Mouse (Mus musculus) v-Abl transformed pro-B cells (cell line): Measurements from ENCODE around the gene Mfsd13b.

Experiments used
- in situ Hi-C, 2 experiments: fragments of 400-800 bp; cut with MboI; formaldehyde crosslinking; loops; one replicate each; pipeline ENCODE4 v1.15.1; 2025; ENCODE audit not compliant: unreplicated experiment in 2 of 2

Gene Mfsd13b

GRCm38 (mm10) chr7:120980931-120981924 is 1.1 kb upstream of the Mfsd13b start:
- in situ Hi-C loops, result no loop called here

DNA sequence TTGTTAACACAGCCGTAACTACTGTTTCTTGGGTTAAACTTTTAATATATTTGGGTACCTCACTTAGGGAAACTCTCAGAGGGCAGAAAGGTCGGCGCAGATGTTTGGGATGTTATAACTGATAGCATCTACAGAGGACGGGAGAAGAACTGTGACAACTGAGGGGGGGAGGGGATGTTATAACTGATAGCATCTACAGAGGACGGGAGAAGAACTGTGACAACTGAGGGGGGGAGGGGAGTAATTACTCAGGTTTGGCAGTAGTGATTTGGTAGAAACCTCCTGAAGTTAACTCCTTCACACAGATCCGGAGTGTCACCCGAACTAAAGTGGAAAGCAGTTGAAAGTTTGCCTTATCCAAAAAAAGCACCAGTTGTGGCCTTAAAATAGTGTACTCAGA is 659 bp downstream of the Mfsd13b start:
- in situ Hi-C loops, result no loop called here

- in situ Hi-C loops, result no loop called here
Observed at GRCm38 (mm10) chr7:120991191-120991590, 8.9 kb downstream of the Mfsd13b start.

- in situ Hi-C loops, result no loop called here
Observed at GRCm38 (mm10) chr7:120999021-120999530, 16.8 kb downstream of the Mfsd13b start.

- in situ Hi-C loops, result no loop called here
Observed at GRCm38 (mm10) chr7:121000065-121000822, 17.9 kb downstream of the Mfsd13b start.

GRCm38 (mm10) chr7:121001879-121002278 is 19.6 kb downstream of the Mfsd13b start:
- in situ Hi-C loops, result no loop called here

- in situ Hi-C loops, result no loop called here
Observed at GRCm38 (mm10) chr7:121002407-121002928, 20.2 kb downstream of the Mfsd13b start.

DNA sequence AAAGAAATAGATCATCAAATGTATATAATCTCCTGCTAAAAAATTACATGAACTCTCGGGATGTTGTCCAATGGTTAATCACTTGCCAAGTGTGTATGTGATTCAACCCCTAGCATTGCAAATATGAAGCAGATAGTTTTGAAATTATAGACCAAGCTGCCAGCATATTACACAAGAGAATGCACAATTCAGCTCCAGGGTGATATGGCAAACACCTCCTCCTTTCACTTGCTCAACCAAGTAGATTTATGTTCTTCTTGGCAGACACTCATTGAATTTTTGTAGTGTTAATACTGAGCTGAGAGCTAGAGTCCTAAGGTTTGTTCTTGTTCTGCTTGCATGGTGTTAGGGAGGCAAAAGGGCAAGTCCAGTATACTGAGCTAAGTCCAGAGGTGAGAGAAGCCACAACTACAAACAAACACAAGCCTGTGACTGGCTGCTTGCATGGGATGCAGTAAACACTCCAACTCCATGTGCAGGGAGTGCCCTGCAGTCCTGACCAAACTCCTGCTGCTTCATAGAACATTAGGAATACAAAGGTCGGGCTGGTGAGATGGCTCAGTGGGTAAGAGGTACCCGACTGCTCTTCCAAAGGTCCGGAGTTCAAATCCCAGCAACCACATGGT is 21.6 kb downstream of the Mfsd13b start:
- in situ Hi-C loops, result no loop called here

GRCm38 (mm10) chr7:121011794-121012689 is 29.7 kb downstream of the Mfsd13b start:
- in situ Hi-C loops, result no loop called here

DNA sequence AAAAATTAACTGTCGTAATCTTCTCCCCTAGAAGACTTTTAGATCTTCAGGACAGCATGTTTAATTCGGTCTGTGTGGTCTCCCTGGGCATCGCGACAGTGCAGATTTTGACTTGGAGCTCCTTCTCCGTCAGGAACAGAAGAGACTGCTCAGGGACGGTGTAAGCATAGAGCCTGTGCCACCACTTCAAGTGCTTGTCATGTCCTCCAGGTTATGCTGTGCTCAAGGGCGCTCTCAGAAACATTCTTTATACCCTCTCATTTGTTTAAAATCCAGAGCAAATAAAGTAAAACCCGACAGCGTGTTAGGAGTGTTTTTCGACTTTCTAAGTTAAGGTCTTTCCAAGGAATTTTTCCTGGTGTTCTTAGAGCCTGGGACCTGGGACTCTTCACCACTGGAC is 32.2 kb downstream of the Mfsd13b start:
- in situ Hi-C loops, result no loop called here

- in situ Hi-C loops, result no loop called here
Observed at GRCm38 (mm10) chr7:121018778-121019177, 36.5 kb downstream of the Mfsd13b start.

DNA sequence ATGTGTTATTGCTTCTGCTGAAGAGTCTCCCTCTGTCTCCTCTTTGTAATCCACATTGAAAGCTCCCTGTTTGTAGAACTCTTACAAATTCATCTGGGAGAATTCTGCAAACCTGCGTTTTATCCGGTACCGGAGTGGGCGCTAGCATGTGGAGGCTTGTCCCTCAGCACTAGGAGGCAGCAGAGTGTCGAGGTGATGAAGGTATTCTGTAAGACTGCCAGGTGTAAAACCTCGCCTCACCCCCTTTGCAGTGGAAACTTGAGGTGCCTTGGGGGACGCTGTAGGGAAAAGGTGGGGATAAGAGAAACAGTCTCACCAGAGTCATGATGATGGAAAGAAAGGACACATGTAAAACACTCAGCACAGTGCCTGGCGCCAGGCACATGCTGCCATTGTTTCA is 38.0 kb downstream of the Mfsd13b start:
- in situ Hi-C loops, result no loop called here

- in situ Hi-C loops, result loop anchor here in 1 of 2 experiments (5.0 kb wide), 1 partner anchor 38 kb away; no protein-coding TSS in a partner anchor
Observed at GRCm38 (mm10) chr7:121025221-121026008, 43.1 kb downstream of the Mfsd13b start.

GRCm38 (mm10) chr7:121026300-121026699 is 44.0 kb downstream of the Mfsd13b start:
- in situ Hi-C loops, result loop anchor here in 1 of 2 experiments (5.0 kb wide), 1 partner anchor 39 kb away; no protein-coding TSS in a partner anchor

DNA sequence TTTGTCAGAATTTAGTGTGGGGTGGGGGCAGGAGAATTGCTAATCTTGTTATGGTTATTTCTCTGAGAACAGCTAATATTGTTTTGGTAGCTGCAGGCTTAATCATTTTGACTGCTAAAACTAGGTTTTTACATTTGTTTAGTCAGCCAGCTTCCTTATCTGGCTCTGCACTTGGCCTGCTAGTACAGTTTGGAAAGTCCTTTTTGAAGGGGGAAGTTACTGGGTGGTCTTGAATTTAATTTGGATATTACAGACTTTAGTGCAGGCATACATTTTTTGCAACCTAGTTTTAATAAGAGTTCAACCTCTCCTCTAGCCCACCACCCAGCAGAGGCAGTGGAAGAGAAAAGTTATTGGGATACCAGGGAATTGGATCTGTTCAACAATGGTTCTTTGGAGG is 47.6 kb downstream of the Mfsd13b start:
- in situ Hi-C loops, result loop anchor here (5.0 to 10.0 kb wide), 2 partner anchors 43 to 195 kb away; no protein-coding TSS in a partner anchor

DNA sequence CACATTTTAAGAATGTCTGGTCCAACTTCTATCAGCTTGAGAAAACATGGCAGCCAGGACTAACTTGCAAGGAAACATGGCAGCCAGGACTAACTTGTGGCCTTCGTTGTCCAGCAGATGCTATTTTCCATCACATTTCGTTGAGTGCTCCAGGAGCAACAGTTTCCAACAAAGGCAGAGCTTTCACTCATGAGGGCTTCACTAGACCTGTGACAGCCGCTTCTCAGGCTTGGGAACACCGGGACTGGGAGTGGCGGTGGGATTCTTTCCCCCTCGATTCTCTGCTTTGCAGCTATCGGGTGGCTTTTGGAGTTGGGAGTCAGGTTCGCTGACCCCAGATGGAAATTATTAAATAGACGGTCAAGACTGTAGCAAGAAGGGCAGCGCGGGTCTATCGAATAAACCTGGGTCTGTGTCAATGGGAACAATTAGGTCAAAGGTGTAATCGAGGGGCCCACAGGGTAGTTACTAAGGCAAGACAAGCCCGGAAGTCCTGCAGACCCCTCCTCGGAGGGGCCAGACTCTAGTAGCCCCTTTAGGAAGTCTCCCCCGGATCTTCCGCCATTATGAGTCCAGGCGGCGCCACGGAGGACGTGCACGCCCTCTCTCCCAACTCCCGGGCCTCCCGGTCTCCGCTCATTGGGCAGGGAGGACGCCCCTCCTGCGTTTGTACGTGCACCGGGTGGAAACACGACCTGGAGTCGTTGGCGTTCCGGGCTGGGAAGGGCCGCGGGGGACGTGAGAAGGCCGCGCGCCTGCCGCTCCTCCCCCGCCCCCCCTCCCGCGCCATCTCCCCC is 51.7 kb downstream of the Mfsd13b start, which contains the start of gene Mettl9:
Mettl9 (plus strand) TSS at position 590 of the 797 bp plus-strand sequence.
- in situ Hi-C loops, result loop anchor here (5.0 to 10.0 kb wide), 2 partner anchors 47 to 199 kb away; no protein-coding TSS in a partner anchor

DNA sequence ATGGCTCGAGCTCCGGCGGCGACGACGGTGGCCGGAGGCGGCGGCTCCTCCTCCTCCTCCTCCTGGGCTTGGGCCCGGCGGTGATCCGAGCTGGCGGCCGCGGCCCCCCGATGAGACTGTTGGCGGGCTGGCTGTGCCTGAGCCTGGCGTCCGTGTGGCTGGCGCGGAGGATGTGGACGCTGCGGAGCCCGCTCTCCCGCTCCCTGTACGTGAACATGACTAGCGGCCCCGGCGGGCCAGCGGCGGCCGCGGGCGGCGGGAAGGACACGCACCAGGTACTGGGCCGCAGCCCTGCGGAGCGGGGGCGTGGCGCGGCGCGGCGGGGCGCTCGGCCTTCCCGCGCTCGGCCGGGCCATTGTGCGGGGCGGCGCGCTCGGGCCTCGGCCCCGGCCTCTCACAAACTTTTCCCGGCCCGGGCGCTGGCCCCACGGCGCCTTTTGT is 52.4 kb downstream of the Mfsd13b start:
- in situ Hi-C loops, result loop anchor here (5.0 to 10.0 kb wide), 2 partner anchors 47 to 200 kb away; no protein-coding TSS in a partner anchor
